Mouse (Mus musculus): ENCODE data around the gene Itm2a. TPM values are rescaled to one million over a fixed set of nuclear protein-coding genes. Genes with fewer than 3 reads are reported as not detected.

The Itm2a gene
- 19.1 TPM for polyA plus RNA-seq (2014; fragmentation: Illumina TruSeq; extraction: RNeasy Lipid Tissue Mini Kit (QIAGEN cat#74804); ENCODE audit: low read depth, low replicate concordance)

DNA sequence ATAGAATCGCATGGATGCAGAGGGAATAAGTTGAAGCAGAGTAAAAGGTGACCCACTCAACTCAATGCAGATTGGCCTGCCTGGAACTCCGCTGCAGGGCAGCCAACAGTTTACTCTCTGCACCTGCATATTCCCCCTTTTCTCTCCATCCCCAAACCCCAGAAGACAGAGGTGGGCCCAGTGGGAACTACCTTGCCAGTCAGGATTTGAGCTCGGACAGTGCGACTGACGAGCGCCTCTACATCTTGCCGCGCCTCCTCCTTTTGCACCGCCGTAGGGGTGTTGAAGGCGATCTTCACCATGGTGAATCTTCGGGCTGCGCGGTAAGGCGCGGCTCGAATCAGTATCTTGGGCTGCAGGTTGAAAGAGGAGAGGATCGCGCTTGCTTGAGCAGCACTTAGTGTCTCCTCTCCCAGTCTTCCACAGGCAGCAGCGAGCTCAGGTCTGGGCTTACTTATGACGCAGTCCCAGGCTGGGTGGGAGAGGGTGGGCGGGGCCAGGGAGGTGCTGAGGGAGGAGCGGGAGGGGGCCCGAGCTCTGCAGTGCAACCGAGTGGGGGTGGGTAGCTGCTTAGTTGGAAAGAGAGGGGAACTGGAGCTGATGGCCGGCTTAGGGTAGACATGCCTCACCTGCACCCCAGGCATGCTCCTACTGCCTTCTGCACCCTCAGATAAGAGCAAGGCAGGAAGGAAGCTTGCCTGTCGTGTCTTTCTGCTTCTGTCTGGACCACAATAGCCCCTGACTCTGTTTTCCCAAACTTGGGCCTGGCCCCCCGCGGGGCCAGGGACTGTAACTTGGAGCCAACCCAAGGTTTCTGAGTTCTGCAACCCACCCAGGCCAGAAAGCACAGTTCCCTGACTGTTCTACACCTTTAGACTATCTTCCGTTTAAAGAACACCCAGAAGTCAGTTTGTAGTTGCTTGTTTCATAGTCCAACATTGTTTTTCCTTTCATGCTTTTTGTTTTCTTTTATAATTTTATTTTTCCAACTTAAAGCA, at the start of gene Itm2a:
Gene Itm2a (minus strand): TSS at position 462 of the 998 bp plus-strand sequence.

Other genes with a start within 250 kb of the Itm2a start
- not detected for gene Gpr174, start 147.5 kb downstream of the Itm2a start, polyA plus RNA-seq (2014; fragmentation: Illumina TruSeq; extraction: RNeasy Lipid Tissue Mini Kit (QIAGEN cat#74804); ENCODE audit: low read depth, low replicate concordance)